ENCODE assay signal across 19 mouse cellular contexts in genomic region chr17:71871981-71872380, GRCm38 (mm10).
DNase-seq lines count a peak whose midpoint lies in the region; ATAC-seq lines count a peak whose summit lies in the region.
"Had no signal": no experiment of that assay in that cellular context is flagged by ENCODE, and none has a peak within 500 bp of the region (broad histone marks: within the 10 kb centered on the region; RNA-seq: fewer than 3 reads in every experiment).

No protein-coding gene starts in this region.

- no peak overlapping the region for H3K4me3 ChIP-seq in midbrain, embryonic 11.5 days (ENCODE audit: low read depth, low read length)
- H3K4me3 ChIP-seq in midbrain, embryonic 14.5 days (replicated peaks; ENCODE audit: low read depth, low read length): no peak overlapping the region

- no peak overlapping the region for H3K9ac ChIP-seq in midbrain, embryonic 11.5 days (ENCODE audit: low read length)
- no peak overlapping the region for H3K9ac ChIP-seq in midbrain, embryonic 14.5 days (replicated peaks; ENCODE audit: low read length)

- no peak overlapping the region for H3K4me2 ChIP-seq in midbrain, embryonic 11.5 days
- no peak overlapping the region for H3K4me2 ChIP-seq in midbrain, embryonic 14.5 days (ENCODE audit: low read length)

- no peaks in the 10 kb centered on the region for H3K9me3 ChIP-seq in midbrain, embryonic 11.5 days (ENCODE audit: control insufficient read depth, low read length)
- no peaks in the 10 kb centered on the region for H3K9me3 ChIP-seq in midbrain, embryonic 14.5 days (ENCODE audit: control insufficient read depth, low read length)

- H3K27ac ChIP-seq in midbrain, embryonic 11.5 days (ENCODE audit: low read depth, low read length): no peak overlapping the region
- H3K27ac ChIP-seq in midbrain, embryonic 14.5 days (replicated peaks; ENCODE audit: low read depth, low read length): no peak overlapping the region

- WGBS in midbrain, embryonic 11.5 days: 89% methylated on average over 7 of the region's 7 CpGs
- WGBS in midbrain, embryonic 14.5 days: 87% methylated on average over 7 of the region's 7 CpGs

- no peaks in the 10 kb centered on the region for H3K36me3 ChIP-seq in midbrain, embryonic 11.5 days (ENCODE audit: control insufficient read depth, insufficient read depth, low read length)
- H3K36me3 ChIP-seq in midbrain, embryonic 14.5 days (ENCODE audit: control insufficient read depth, insufficient read depth, low read length): no peaks in the 10 kb centered on the region
- H3K36me3 ChIP-seq: G1E had no signal

- peaks cover 2% of the 10 kb centered on the region; the same call in 1 of the 2 replicates for H3K27me3 ChIP-seq in midbrain, embryonic 11.5 days (ENCODE audit: control insufficient read depth, insufficient read depth, low read length)
- no peaks in the 10 kb centered on the region for H3K27me3 ChIP-seq in midbrain, embryonic 14.5 days (ENCODE audit: control insufficient read depth, insufficient read depth, low read length)
- H3K27me3 ChIP-seq: CH12.LX had no signal

- ATAC-seq in midbrain, embryonic 11.5 days (ENCODE audit: low FRiP score): no peak
- ATAC-seq in midbrain, embryonic 14.5 days (ENCODE audit: low FRiP score, low TSS enrichment): no peak
- ATAC-seq: activated CD4-positive, CD25-positive, alpha-beta regulatory T cell, adult 4 months; CD4-positive, CD25-positive, alpha-beta regulatory T cell, adult 4 months; Patski had no signal

- peak; percentile 86 for DNase-seq in heart, adult 11 months
- DNase-seq in heart, postnatal 4 days: no peak
- peak; percentile 59 for DNase-seq in midbrain, embryonic 11.5 days (ENCODE audit: low spot score, missing footprints)
- no peak for DNase-seq in midbrain, embryonic 14.5 days
- DNase-seq: adrenal gland, adult 2 months; adrenal gland, adult 8-10 months; adrenal gland, postnatal 10 days; adrenal gland, postnatal 14 days; adrenal gland, postnatal 25 days; adrenal gland, postnatal 36 days; B cell, adult 2 months; cerebellum, adult 11 months; cerebellum, adult 11-12 months; cerebellum, adult 18-20 months had no signal

- H3K4me1 ChIP-seq in midbrain, embryonic 11.5 days (ENCODE audit: control insufficient read depth, insufficient read depth, low read length): peaks cover 5% of the 10 kb centered on the region
- H3K4me1 ChIP-seq in midbrain, embryonic 14.5 days (ENCODE audit: control insufficient read depth, insufficient read depth, low read length): peaks cover 7% of the 10 kb centered on the region

Comparison
In these comparisons a context has a peak if more than half of its experiments do, and no peak if none do; other contexts are left out.
1. DNase-seq: peak in heart, adult 11 months (single experiment) and midbrain, embryonic 11.5 days (single experiment); none in heart, postnatal 4 days (single experiment) and midbrain, embryonic 14.5 days (single experiment).